Mouse (Mus musculus): ENCODE data around the gene Tec.

GRCm38 (mm10) chr5:72769841-72770240 is 98.4 kb downstream of the Tec start:
- TF ChIP-seq CTCF (IDR thresholded peaks at IDR 0.05; ENCODE audit: low read depth, low read length) (no peak), POLR2A (IDR thresholded peaks at IDR 0.05; ENCODE audit: extremely low read depth, insufficient read depth, low read length) (no peak)
